Mouse (Mus musculus): ENCODE results near the gene Mcidas. TPM values are rescaled to one million over a fixed set of nuclear protein-coding genes. Genes with fewer than 3 reads are reported as not detected.
A peak's percentile ranks its signal among the peaks of the same experiment; 100 is the strongest.

Gene Mcidas
- polyA plus RNA-seq, 1 experiment from 2014 or later, result 3.6 TPM

DNA sequence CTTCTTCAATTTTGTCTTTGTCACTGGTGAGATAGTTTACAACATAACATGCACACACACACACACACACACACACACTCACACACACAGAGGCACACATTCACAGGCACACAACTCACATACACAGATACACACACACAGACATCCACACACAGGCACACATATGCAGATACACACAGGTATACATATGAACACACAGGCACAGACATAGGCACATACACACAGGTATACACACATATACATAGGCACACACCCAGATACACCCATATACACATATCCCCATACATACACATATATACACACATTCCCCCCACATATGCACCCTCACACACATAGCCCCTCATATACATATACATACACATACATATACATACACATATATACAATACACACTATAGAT lies 53.4 kb downstream of the Mcidas start:
- ATAC-seq (ENCODE audit: low FRiP score), result peak; percentile 48
- Histone ChIP-seq H3K4me3 (replicated peaks) (no peak overlapping the region), H3K4me2 (no peak overlapping the region)

DNA sequence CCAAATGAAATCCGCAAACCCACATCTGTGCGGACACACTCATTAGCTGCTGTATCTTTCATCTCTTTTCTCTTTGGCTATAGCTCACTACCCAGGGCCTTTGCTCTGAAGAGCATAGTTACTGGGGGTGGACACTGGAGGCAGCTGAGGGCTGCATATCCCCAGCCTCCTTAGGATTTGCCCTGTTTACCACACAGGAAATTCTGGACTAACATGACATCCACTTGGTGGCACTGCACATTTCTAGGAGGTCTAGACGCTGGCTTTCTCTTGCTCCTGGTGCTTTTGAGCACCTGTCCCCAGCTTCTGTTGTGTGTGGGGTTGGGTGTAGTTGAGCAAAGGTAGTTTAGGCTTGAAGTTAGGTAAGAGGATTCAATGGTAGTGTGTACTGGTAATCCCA lies 54.0 kb downstream of the Mcidas start:
- peaks cover 12% of the 10 kb centered on the region for H3K4me1 ChIP-seq
- H3K36me3 ChIP-seq (replicated peaks), result no peaks in the 10 kb centered on the region; the same call in 1 of the 2 replicates
- no peak overlapping the region for H3K4me3 ChIP-seq (replicated peaks)
- no peak overlapping the region for H3K4me2 ChIP-seq
- no peak for ATAC-seq (ENCODE audit: low FRiP score)
- H3K27me3 ChIP-seq, result no peaks in the 10 kb centered on the region
- H3K27ac ChIP-seq, result no peak overlapping the region
- no peaks in the 10 kb centered on the region for H3K9me3 ChIP-seq
- H3K9ac ChIP-seq, result no peak overlapping the region
- 77% methylated on average over 3 of the region's 3 CpGs for WGBS

More for the DNA sequence above, 53.4 kb downstream of the Mcidas start:
- no peak overlapping the region for H3K27ac ChIP-seq
- peaks cover 2% of the 10 kb centered on the region; the same call in 1 of the 2 replicates for H3K36me3 ChIP-seq (replicated peaks)
- no peaks in the 10 kb centered on the region for H3K9me3 ChIP-seq
- no peaks in the 10 kb centered on the region for H3K27me3 ChIP-seq
- no peak overlapping the region for H3K9ac ChIP-seq
- peaks cover 12% of the 10 kb centered on the region for H3K4me1 ChIP-seq

MicroRNAs encoded within 50 kb of the gene (microRNA counts, 519-probe panel; counts per million panel counts)
- microRNA mmu-miR-449a (3,588 counts per million, percentile 36 among the panel's probes with 10 or more counts), microRNA mmu-miR-449b (not detected), microRNA mmu-miR-449c (not detected)

Small RNAs within 50 kb of the gene (microRNA-seq; reads per million reads assigned to microRNA genes)
- gene Mir449a (5,631 reads per million, percentile 90 among the genes with 10 or more reads in this experiment), gene Mir449b (9.5 reads per million, percentile 26 among the genes with 10 or more reads in this experiment), gene Mir449c (18.2 reads per million, percentile 33 among the genes with 10 or more reads in this experiment)

Other genes with a start within 250 kb of the Mcidas start
- gene Plpp1, start 193.1 kb upstream of the Mcidas start, polyA plus RNA-seq (2016; fragmentation: Nextera tagmentation; extraction: Ambion mirVana), result 17.8 and 19.1 TPM in 2 replicates
- gene Mtrex, start 66.4 kb upstream of the Mcidas start, polyA plus RNA-seq (2016; fragmentation: Nextera tagmentation; extraction: Ambion mirVana), result 90.0 and 98.3 TPM in 2 replicates
- gene Dhx29, start 66.4 kb upstream of the Mcidas start, polyA plus RNA-seq (2016; fragmentation: Nextera tagmentation; extraction: Ambion mirVana), result 37.0 and 38.1 TPM in 2 replicates
- gene Ccno, start 6.0 kb upstream of the Mcidas start, polyA plus RNA-seq (2016; fragmentation: Nextera tagmentation; extraction: Ambion mirVana), result 4.4 and 7.2 TPM in 2 replicates
- 0.97 and 1.3 TPM in 2 replicates for gene Cdc20b, start 41.3 kb downstream of the Mcidas start, polyA plus RNA-seq (2016; fragmentation: Nextera tagmentation; extraction: Ambion mirVana)
- gene Gpx8, start 52.6 kb downstream of the Mcidas start, polyA plus RNA-seq (2016; fragmentation: Nextera tagmentation; extraction: Ambion mirVana), result 77.0 and 81.2 TPM in 2 replicates
- gene Gzma, start 107.1 kb downstream of the Mcidas start, polyA plus RNA-seq (2016; fragmentation: Nextera tagmentation; extraction: Ambion mirVana), result not detected in 2 replicates
- 1.4 and 2.5 TPM in 2 replicates for gene Esm1, start 215.8 kb downstream of the Mcidas start, polyA plus RNA-seq (2016; fragmentation: Nextera tagmentation; extraction: Ambion mirVana)
- not detected in 2 replicates for gene Gzmk, start 232.1 kb downstream of the Mcidas start, polyA plus RNA-seq (2016; fragmentation: Nextera tagmentation; extraction: Ambion mirVana)

All from forebrain, embryonic 12.5 days (tissue).